Mouse (Mus musculus) G1E (cell line): ENCODE data around the gene Abcc2. TPM values are rescaled to one million over a fixed set of nuclear protein-coding genes. Genes with fewer than 3 reads are reported as not detected.

Experiments
- ATAC-seq: 2 replicates; pipeline ENCODE4 v1.8.0; 2016; ENCODE audit warnings: mild to moderate bottlenecking; ENCODE audit not compliant: insufficient number of reproducible peaks, poor library complexity, low FRiP score, severe bottlenecking; ENCODE audit errors: extremely low read depth
- DNase-seq: peaks from one replicate; pipeline ENCODE4 v3.0.0; 2012; ENCODE audit warnings: low spot score
- H3K27me3 ChIP-seq: 2 replicates; pipeline ENCODE4 v1.6.1; 2012; ENCODE audit warnings: mild to moderate bottlenecking, low read length, inconsistent platforms; ENCODE audit not compliant: insufficient read depth
- H3K36me3 ChIP-seq: replicated peaks from 2 replicates; pipeline ENCODE3; 2012; ENCODE audit warnings: mild to moderate bottlenecking, inconsistent platforms
- H3K4me1 ChIP-seq: 2 replicates; pipeline ENCODE4 v1.6.1; 2012; ENCODE audit warnings: low read depth, low read length, inconsistent platforms, mixed read lengths; ENCODE audit not compliant: insufficient read depth
- H3K4me3 ChIP-seq: 2 replicates; pipeline ENCODE4 v1.5.1; 2012; ENCODE audit warnings: low read depth, mild to moderate bottlenecking, inconsistent platforms, low read length, moderate library complexity, mixed read lengths
- H3K9me3 ChIP-seq: replicated peaks from 2 replicates; pipeline ENCODE4 v1.6.1; 2012; ENCODE audit warnings: inconsistent platforms
- CTCF ChIP-seq: IDR thresholded peaks from 2 replicates; pipeline ENCODE4 v1.5.1; 2012; ENCODE audit warnings: low read depth, low read length, inconsistent platforms, mixed read lengths
- GATA1 ChIP-seq: IDR thresholded peaks from 2 replicates; pipeline ENCODE4 v1.6.1; 2012; ENCODE audit warnings: borderline replicate concordance, low read length, inconsistent platforms, mixed read lengths
- GATA2 ChIP-seq: IDR thresholded peaks from 2 replicates; pipeline ENCODE4 v1.6.1; 2012; ENCODE audit warnings: low read depth, low read length, inconsistent platforms, borderline replicate concordance
- POLR2AphosphoS5 ChIP-seq: IDR thresholded peaks from 2 replicates; pipeline ENCODE4 v1.6.1; 2012; ENCODE audit warnings: low read depth, low read length, inconsistent platforms; ENCODE audit not compliant: insufficient replicate concordance
- TAL1 ChIP-seq: conservative IDR thresholded peaks from 2 replicates; pipeline ENCODE4 v1.6.1; 2012; ENCODE audit warnings: low read depth, low read length, inconsistent platforms, mixed read lengths
- polyA plus RNA-seq: library from polyadenylated mRNA; stranded (reverse); fragments of >175 nt; gene quantifications from 2 replicates; pipeline ENCODE4 v1.2.3, GENCODE M21; 2012
- total RNA-seq, 2 experiments: library from RNA; stranded (forward) in 1 of 2; stranded (reverse) in 1 of 2; fragments of 200-1000 nt in 1 of 2; fragments of >200 nt in 1 of 2; fragmentation: Nextera tagmentation in 1 of 2; gene quantifications; 2 replicates each; pipeline ENCODE4 v1.2.3; 2014 to 2017

The Abcc2 gene
- total and polyA plus RNA-seq, 3 experiments = under 0.01 to 0.05 TPM; not detected in 1

DNA sequence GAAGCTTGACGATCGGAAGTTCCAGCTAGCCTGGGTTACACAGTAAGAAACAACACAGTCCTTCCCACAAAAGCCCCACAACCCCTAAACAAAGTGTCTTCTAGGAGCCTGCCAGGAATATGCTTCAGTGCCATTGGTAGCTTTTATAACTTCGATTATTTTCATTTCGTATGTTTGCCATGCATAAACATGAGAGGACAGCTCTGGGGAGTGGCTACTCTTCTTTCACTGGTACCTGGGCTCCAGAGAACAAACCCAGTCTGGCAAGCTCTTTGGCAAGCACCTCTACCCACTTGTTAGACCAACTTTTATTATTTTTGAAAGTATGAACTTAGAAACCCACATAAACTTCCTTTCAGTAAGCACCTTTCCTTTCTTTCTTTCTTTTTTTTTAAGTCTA lies 5.4 kb upstream of the Abcc2 start:
- DNase-seq (no peak), ATAC-seq (no peak)
- peaks cover 6% of the 10 kb centered on the region; the same call in 1 of the 2 replicates for H3K4me1 ChIP-seq
- peaks cover 4% of the 10 kb centered on the region; the same call in 1 of the 2 replicates for H3K27me3 ChIP-seq
- no peaks in the 10 kb centered on the region for H3K9me3 ChIP-seq
- H3K4me3 ChIP-seq = no peak overlapping the region
- TF ChIP-seq GATA2 (no peak), POLR2AphosphoS5 (no peak), GATA1 (no peak)
- H3K36me3 ChIP-seq = no peaks in the 10 kb centered on the region

DNA sequence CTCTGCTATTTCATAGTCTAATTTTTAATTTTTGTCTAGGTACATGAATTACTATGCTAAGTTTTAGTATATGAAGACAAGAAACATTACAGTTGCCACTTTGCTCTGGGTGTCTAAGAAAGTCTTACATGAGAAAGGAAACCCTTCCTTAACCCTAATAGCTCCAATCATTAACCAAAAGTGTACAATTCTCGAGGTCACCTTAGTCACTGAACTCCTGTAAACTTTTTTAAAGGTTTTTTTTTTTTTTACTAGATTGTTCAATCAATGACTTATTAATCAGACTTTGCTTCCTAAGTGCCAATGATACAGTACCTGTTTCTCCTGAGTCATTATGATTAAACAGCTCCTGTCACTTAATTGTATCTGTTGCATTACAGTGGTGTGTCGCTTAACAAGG lies 4.7 kb upstream of the Abcc2 start:
- TF ChIP-seq CTCF (no peak), POLR2AphosphoS5 (no peak), GATA1 (no peak), TAL1 (no peak), GATA2 (no peak)
- Histone ChIP-seq H3K4me1 (peaks cover 7% of the 10 kb centered on the region; the same call in 1 of the 2 replicates), H3K9me3 (no peaks in the 10 kb centered on the region), H3K36me3 (no peaks in the 10 kb centered on the region), H3K4me3 (no peak overlapping the region), H3K27me3 (peaks cover 4% of the 10 kb centered on the region; the same call in 1 of the 2 replicates)
- no peak for DNase-seq
- ATAC-seq = no peak

DNA sequence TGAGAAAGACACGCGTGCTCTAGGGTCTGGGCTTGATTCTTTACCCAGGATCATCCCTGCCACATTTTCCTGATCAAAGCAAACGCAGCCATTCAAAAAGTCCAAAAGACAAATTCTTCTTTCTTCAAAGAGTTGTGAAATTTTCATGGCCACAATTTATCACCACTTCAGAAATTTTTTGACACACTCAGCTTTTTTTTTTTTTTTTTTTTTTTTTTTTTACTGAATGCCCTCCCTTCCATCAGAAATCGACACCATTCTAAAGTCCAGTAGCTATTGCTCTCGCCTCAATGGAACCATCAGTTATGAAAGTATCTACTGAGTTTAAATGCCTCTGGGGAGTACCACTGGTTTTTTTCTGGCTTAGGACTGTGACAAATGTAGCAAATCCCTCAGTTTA lies 1.6 kb upstream of the Abcc2 start:
- H3K4me1 ChIP-seq = peaks cover 2% of the 10 kb centered on the region; the same call in 1 of the 2 replicates
- no peaks in the 10 kb centered on the region for H3K9me3 ChIP-seq
- TF ChIP-seq CTCF (no peak), GATA2 (no peak), POLR2AphosphoS5 (no peak), TAL1 (no peak), GATA1 (no peak)
- no peak for DNase-seq
- no peaks in the 10 kb centered on the region for H3K36me3 ChIP-seq
- peaks cover 8% of the 10 kb centered on the region; the same call in 1 of the 2 replicates for H3K27me3 ChIP-seq
- no peak overlapping the region for H3K4me3 ChIP-seq
- ATAC-seq = no peak

DNA sequence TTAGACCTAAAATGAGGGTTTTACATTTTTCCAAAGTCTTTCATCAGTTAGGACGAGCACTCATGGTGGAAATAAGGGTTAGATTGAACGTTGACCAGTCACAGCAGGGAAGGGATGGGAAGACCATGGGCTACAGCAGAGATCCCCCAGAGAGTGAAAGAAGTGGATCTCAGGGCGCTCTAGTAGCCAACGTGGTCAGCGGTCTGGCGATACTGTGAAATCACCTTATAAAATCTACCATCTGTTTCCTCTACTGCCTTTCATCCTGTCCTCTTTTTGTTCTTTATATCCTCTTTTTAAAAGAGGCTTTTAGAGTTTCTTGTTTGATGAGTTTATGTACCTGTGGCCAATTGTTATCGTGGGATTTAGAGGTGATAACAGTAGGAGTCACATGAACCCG lies 2.8 kb downstream of the Abcc2 start:
- Histone ChIP-seq H3K4me3 (no peak overlapping the region), H3K36me3 (no peaks in the 10 kb centered on the region), H3K9me3 (no peaks in the 10 kb centered on the region), H3K27me3 (peaks cover 16% of the 10 kb centered on the region), H3K4me1 (peaks cover 2% of the 10 kb centered on the region; the same call in 1 of the 2 replicates)
- DNase-seq = no peak
- TF ChIP-seq GATA1 (no peak), CTCF (no peak), TAL1 (no peak), GATA2 (no peak), POLR2AphosphoS5 (no peak)
- ATAC-seq = no peak

DNA sequence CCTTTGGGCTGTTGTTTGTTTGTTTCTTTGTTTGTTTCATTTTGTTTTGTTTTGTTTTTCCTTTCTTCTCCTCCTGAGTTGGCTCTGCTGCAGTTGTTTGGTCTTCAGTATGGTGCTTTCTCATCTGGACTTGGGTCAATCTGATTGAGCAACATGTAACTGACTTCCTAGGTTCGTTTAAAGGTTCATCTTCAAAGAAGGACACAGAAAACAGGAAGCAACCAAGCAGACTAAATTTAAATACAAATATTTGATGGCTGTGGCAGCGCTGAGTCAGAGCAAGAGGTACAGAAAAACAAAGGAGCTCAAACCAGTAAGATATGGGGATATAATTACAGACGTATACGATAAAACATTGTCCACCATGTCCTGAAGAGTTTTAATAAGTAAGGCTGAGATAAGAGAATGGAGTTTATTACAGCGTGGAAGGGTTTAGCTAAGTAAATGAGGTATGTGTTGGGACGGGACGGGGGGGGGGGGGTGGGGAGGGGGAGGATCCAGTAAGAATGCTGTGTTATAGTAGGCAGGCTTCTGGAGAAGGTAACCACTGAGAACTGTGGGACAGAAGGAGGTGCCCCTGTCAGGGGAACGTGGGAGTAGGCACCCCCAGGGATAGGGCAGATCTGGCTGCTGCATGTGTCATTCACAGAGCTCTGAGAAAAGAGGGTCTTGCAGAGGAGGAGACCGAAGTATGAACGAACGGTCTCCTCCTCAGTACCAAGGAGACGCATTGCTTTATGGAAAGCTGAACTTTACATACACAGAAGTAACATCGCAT lies 4.4 kb downstream of the Abcc2 start:
- Histone ChIP-seq H3K27me3 (peaks cover 16% of the 10 kb centered on the region), H3K4me3 (no peak overlapping the region), H3K36me3 (no peaks in the 10 kb centered on the region), H3K4me1 (peaks cover 2% of the 10 kb centered on the region; the same call in 1 of the 2 replicates), H3K9me3 (no peaks in the 10 kb centered on the region)
- ATAC-seq = no peak
- no peak for DNase-seq
- TF ChIP-seq POLR2AphosphoS5 = no peak
- no peak for TF ChIP-seq TAL1
- no peak for TF ChIP-seq GATA1
- TF ChIP-seq CTCF = no peak
- TF ChIP-seq GATA2 = no peak

DNA sequence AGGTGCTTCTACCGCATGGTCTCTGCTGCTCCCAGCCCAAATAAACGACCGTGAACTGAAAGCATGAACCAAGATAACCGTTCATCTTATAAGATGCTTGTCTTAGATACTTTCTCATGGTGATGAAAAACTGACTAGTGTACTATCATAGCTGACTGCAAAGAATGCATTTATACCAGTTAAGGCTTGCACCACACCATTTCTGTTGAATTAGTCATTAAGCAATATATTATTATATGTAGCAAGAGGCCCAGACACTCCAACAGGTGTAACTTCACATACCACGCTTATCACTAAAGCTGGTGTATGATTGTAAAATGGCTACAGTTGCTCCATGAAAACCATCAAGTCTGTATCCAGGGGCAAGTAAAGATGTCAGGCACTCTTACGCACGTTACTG lies 7.8 kb downstream of the Abcc2 start:
- ATAC-seq (no peak), DNase-seq (no peak)
- H3K9me3 ChIP-seq = no peaks in the 10 kb centered on the region
- TF ChIP-seq GATA2 (no peak), GATA1 (no peak), CTCF (no peak), POLR2AphosphoS5 (no peak), TAL1 (no peak)
- H3K27me3 ChIP-seq = peaks cover 18% of the 10 kb centered on the region
- H3K4me3 ChIP-seq = no peak overlapping the region
- H3K36me3 ChIP-seq = no peaks in the 10 kb centered on the region
- no peaks in the 10 kb centered on the region; the same call in 1 of the 2 replicates for H3K4me1 ChIP-seq
